ENCODE assay signal across 25 mouse cellular contexts in genomic region chr3:129044834-129045233, GRCm38 (mm10).
"Had no signal": no experiment of that assay in that cellular context is flagged by ENCODE, and none has a peak within 500 bp of the region (broad histone marks: within the 10 kb centered on the region; RNA-seq: fewer than 3 reads in every experiment).

No protein-coding gene starts in this region.

- H3K27me3 ChIP-seq: limb, embryonic 12.5 days; limb, embryonic 13.5 days; limb, embryonic 15.5 days; liver, embryonic 12.5 days; liver, embryonic 13.5 days; liver, embryonic 15.5 days; lung, embryonic 15.5 days; megakaryocyte, embryonic 14.5 days; midbrain, embryonic 12.5 days; midbrain, embryonic 13.5 days; midbrain, embryonic 15.5 days; neural tube, embryonic 12.5 days had no signal

- ATAC-seq: liver, embryonic 12.5 days; liver, postnatal 0 days; lung, postnatal 0 days; midbrain, embryonic 13.5 days; midbrain, embryonic 15.5 days; midbrain, embryonic 16.5 days had no signal

- DNase-seq: left cerebral cortex, postnatal 4 days; liver; liver, embryonic 13.5 days; liver, postnatal 0 days; lung, adult 18-20 months; lung, adult 2 months; lung, embryonic 14.5 days; lung, postnatal 10 days; lung, postnatal 14 days; lung, postnatal 36 days; lung, postnatal 4 days; midbrain, embryonic 14.5 days had no signal
